8 mouse cellular contexts compared by ENCODE assay signal in genomic region chr2:84455236-84455799, GRCm38 (mm10). TPM values are rescaled to one million over a fixed set of nuclear protein-coding genes. Genes with fewer than 3 reads are reported as not detected.
A peak's percentile ranks its signal among the peaks of the same experiment; 100 is the strongest.
DNase-seq lines count a peak whose midpoint lies in the region; ATAC-seq and TF ChIP-seq lines count a peak whose summit lies in the region.

No protein-coding gene starts in this region.

- no peak for ATAC-seq in limb, embryonic 11.5 days (ENCODE audit: insufficient number of reproducible peaks, low FRiP score, low TSS enrichment, low read depth)
- ATAC-seq in midbrain, embryonic 16.5 days = peak; percentile 79

- DNase-seq in urinary bladder, postnatal 36 days (ENCODE audit: low spot score in 2 of 2) = peak; percentile 18 to 27
- no peak for DNase-seq in urinary bladder, postnatal 4 days (ENCODE audit: low spot score in 2 of 2)
- DNase-seq in cerebellum, adult 9-11 months = peak; percentile 26
- peak; percentile 65 to 90 for DNase-seq in frontal cortex, adult 2 months (ENCODE audit: extremely low spot score in 1 of 2, low spot score in 1 of 2)
- peak; percentile 82 for DNase-seq in kidney, adult 2 months
- peak; percentile 50 for DNase-seq in limb, embryonic 11.5 days (ENCODE audit: low spot score)
- DNase-seq in thymus, postnatal 4 days = peak; percentile 39

- no peak for TF ChIP-seq POLR2A in kidney, adult 2 months (IDR thresholded peaks at IDR 0.05; ENCODE audit: low read depth, low read length)

- peak; percentile 35; the same call in 1 of the 2 replicates for TF ChIP-seq CTCF in kidney, adult 2 months (conservative IDR thresholded peaks at IDR 0.05; ENCODE audit: insufficient read depth, insufficient read length, low read depth, low read length)

- no peaks in the 10 kb centered on the region for H3K4me1 ChIP-seq in kidney, adult 2 months (ENCODE audit: control insufficient read depth, insufficient read depth, low read length)
- H3K4me1 ChIP-seq in limb, embryonic 11.5 days (ENCODE audit: control insufficient read depth, insufficient read depth, low read length) = no peaks in the 10 kb centered on the region
- no peaks in the 10 kb centered on the region for H3K4me1 ChIP-seq in midbrain, embryonic 16.5 days (ENCODE audit: control insufficient read depth, insufficient read depth, low read length)

- no peak overlapping the region for H3K9ac ChIP-seq in limb, embryonic 11.5 days (ENCODE audit: low read length)
- no peak overlapping the region for H3K9ac ChIP-seq in midbrain, embryonic 16.5 days (ENCODE audit: low read depth, low read length)

- H3K27me3 ChIP-seq in kidney, adult 2 months (replicated peaks; ENCODE audit: control insufficient read depth, insufficient read depth, low read length) = no peaks in the 10 kb centered on the region
- no peaks in the 10 kb centered on the region for H3K27me3 ChIP-seq in limb, embryonic 11.5 days (ENCODE audit: control insufficient read depth, insufficient read depth, low read length)
- H3K27me3 ChIP-seq in midbrain, embryonic 16.5 days (ENCODE audit: control insufficient read depth, insufficient read depth, low read depth, low read length) = no peaks in the 10 kb centered on the region

- H3K36me3 ChIP-seq in kidney, adult 2 months (ENCODE audit: control insufficient read depth, insufficient read depth, low read length) = no peaks in the 10 kb centered on the region
- no peaks in the 10 kb centered on the region for H3K36me3 ChIP-seq in limb, embryonic 11.5 days (ENCODE audit: control insufficient read depth, insufficient read depth, low read length)
- no peaks in the 10 kb centered on the region for H3K36me3 ChIP-seq in midbrain, embryonic 16.5 days (ENCODE audit: control insufficient read depth, insufficient read depth, low read length)

- no peaks in the 10 kb centered on the region for H3K9me3 ChIP-seq in limb, embryonic 11.5 days (ENCODE audit: control insufficient read depth, low read length)
- H3K9me3 ChIP-seq in midbrain, embryonic 16.5 days (replicated peaks; ENCODE audit: control insufficient read depth, low read length, poor library complexity, severe bottlenecking) = no peaks in the 10 kb centered on the region

- no peak overlapping the region for H3K27ac ChIP-seq in kidney, adult 2 months (ENCODE audit: insufficient read depth, low read depth, low read length)
- H3K27ac ChIP-seq in limb, embryonic 11.5 days (replicated peaks; ENCODE audit: low read depth, low read length) = no peak overlapping the region
- H3K27ac ChIP-seq in midbrain, embryonic 16.5 days (ENCODE audit: low read length) = no peak overlapping the region

- H3K4me3 ChIP-seq in kidney, adult 2 months (ENCODE audit: insufficient read depth, low read depth, low read length) = no peak overlapping the region
- no peak overlapping the region for H3K4me3 ChIP-seq in limb, embryonic 11.5 days (ENCODE audit: low read depth, low read length)
- no peak overlapping the region for H3K4me3 ChIP-seq in midbrain, embryonic 16.5 days (ENCODE audit: low read depth, low read length)

- WGBS in kidney, adult 2 months = 9% methylated on average over 5 of the region's 5 CpGs
- WGBS in limb, embryonic 11.5 days = 9% methylated on average over 5 of the region's 5 CpGs
- 11% methylated on average over 5 of the region's 5 CpGs for WGBS in midbrain, embryonic 16.5 days

- H3K4me2 ChIP-seq in limb, embryonic 11.5 days (ENCODE audit: low read depth, severe bottlenecking) = no peak overlapping the region
- peak overlapping the region; percentile 9; the same call in 1 of the 2 replicates for H3K4me2 ChIP-seq in midbrain, embryonic 16.5 days (ENCODE audit: low read length)

RNA-seq across cellular contexts. Expression of gene Tfpi, which starts 21.3 kb away (rescaled TPM):
- polyA plus RNA-seq in frontal cortex, adult 2 months (2012; rRNA removed) = 6.3 and 6.6 TPM in 2 replicates
- polyA plus RNA-seq in kidney, adult 2 months (2012; rRNA removed) = 4.4 and 6.9 TPM in 2 replicates
- 12.4 and 14.1 TPM in 2 replicates for polyA plus RNA-seq in limb, embryonic 11.5 days (2014; fragmentation: Nextera tagmentation; extraction: Ambion mirVana)
- polyA plus RNA-seq in midbrain, embryonic 16.5 days (2015; fragmentation: Nextera tagmentation; extraction: Ambion mirVana) = 14.1 and 16.1 TPM in 2 replicates

RNA-seq across cellular contexts. Expression of gene Calcrl, which starts 30.1 kb away (rescaled TPM):
- polyA plus RNA-seq in frontal cortex, adult 2 months (2012; rRNA removed) = 4.1 and 4.8 TPM in 2 replicates
- 6.6 and 9.8 TPM in 2 replicates for polyA plus RNA-seq in kidney, adult 2 months (2012; rRNA removed)
- 18.7 and 19.7 TPM in 2 replicates for polyA plus RNA-seq in limb, embryonic 11.5 days (2014; fragmentation: Nextera tagmentation; extraction: Ambion mirVana)
- 8.6 and 8.7 TPM in 2 replicates for polyA plus RNA-seq in midbrain, embryonic 16.5 days (2015; fragmentation: Nextera tagmentation; extraction: Ambion mirVana)

Comparison
In these comparisons a context has a peak if more than half of its experiments do, and no peak if none do; other contexts are left out.
1. DNase-seq: peak in urinary bladder, postnatal 36 days (2 of 2), cerebellum, adult 9-11 months (single experiment), frontal cortex, adult 2 months (2 of 2), kidney, adult 2 months (single experiment), limb, embryonic 11.5 days (single experiment) and thymus, postnatal 4 days (single experiment); none in urinary bladder, postnatal 4 days (0 of 2).